Mouse (Mus musculus): Measurements from ENCODE around the gene Med20.
"Not testable (repeated sequence)": the region's sequence is repeated elsewhere in the genome, so short reads cannot be mapped to it uniquely, and the experiment has no call there.

The Med20 gene

GRCm38 (mm10) chr17:47597261-47597660 is 14.1 kb upstream of the Med20 start:
- peak; percentile 35 for DNase-seq

GRCm38 (mm10) chr17:47597838-47598579 is 13.4 kb upstream of the Med20 start:
- peak; percentile 69 for DNase-seq

- DNase-seq = not testable (repeated sequence)
These were observed 12.6 kb upstream of the Med20 start for GRCm38 (mm10) chr17:47598580-47599304.

- DNase-seq = peak; percentile 66
These were observed 11.7 kb upstream of the Med20 start for GRCm38 (mm10) chr17:47599511-47600297.

- DNase-seq = peak; percentile 60
These were observed 10.6 kb upstream of the Med20 start for GRCm38 (mm10) chr17:47600601-47601388.

- DNase-seq = peak; percentile 25
These were observed 10.0 kb upstream of the Med20 start for GRCm38 (mm10) chr17:47601389-47601755.

- DNase-seq = no peak
These were observed 9.1 kb upstream of the Med20 start for GRCm38 (mm10) chr17:47602289-47602688.

- peak; percentile 69 for DNase-seq
These were observed 5.2 kb upstream of the Med20 start for GRCm38 (mm10) chr17:47606220-47606619.

GRCm38 (mm10) chr17:47609182-47609581 is 2.2 kb upstream of the Med20 start:
- no peak for DNase-seq

- DNase-seq = no peak
These were observed 240 bp downstream of the Med20 start for GRCm38 (mm10) chr17:47611661-47611982.

- DNase-seq = peak; percentile 63
These were observed 2.6 kb downstream of the Med20 start for GRCm38 (mm10) chr17:47614018-47614417.

- DNase-seq = no peak
These were observed 4.7 kb downstream of the Med20 start for GRCm38 (mm10) chr17:47616119-47616518.

GRCm38 (mm10) chr17:47616652-47617051 is 5.3 kb downstream of the Med20 start:
- DNase-seq = no peak

GRCm38 (mm10) chr17:47617605-47618307 is 6.4 kb downstream of the Med20 start:
- DNase-seq = no peak

- no peak for DNase-seq
These were observed 7.4 kb downstream of the Med20 start for GRCm38 (mm10) chr17:47618556-47619311.

- DNase-seq = no peak
These were observed 11.7 kb downstream of the Med20 start for GRCm38 (mm10) chr17:47622912-47623554.

- DNase-seq = not testable (repeated sequence)
These were observed 13.2 kb downstream of the Med20 start for GRCm38 (mm10) chr17:47624572-47624971.

- DNase-seq = no peak
These were observed 13.7 kb downstream of the Med20 start for GRCm38 (mm10) chr17:47625088-47625487.

- no peak for DNase-seq
These were observed 14.6 kb downstream of the Med20 start for GRCm38 (mm10) chr17:47626031-47626430.

- no peak for DNase-seq
These were observed 16.4 kb downstream of the Med20 start for GRCm38 (mm10) chr17:47627791-47628190.
